Mouse (Mus musculus) midbrain, embryonic 16.5 days (tissue): ENCODE measurements around the gene Nit1. TPM values are rescaled to one million over a fixed set of nuclear protein-coding genes. Genes with fewer than 3 reads are reported as not detected.

ENCODE experiments used
- ATAC-seq: fragments of 200-750 bp; cut with Nextera tagmentation; 2 replicates; pipeline ENCODE4 v1.8.0; 2017; ENCODE audit warnings: moderate TSS enrichment
- H3K27ac ChIP-seq: fragments of 300-500 bp; sonication (generic); 2 replicates; pipeline ENCODE4 v1.5.1; 2014; ENCODE audit warnings: mild to moderate bottlenecking, low read length, mixed read lengths
- H3K27me3 ChIP-seq: fragments of 300-500 bp; sonication (generic); 2 replicates; pipeline ENCODE4 v1.6.1; 2014; ENCODE audit warnings: low read depth, low read length, mixed read lengths; ENCODE audit not compliant: control insufficient read depth, insufficient read depth
- H3K36me3 ChIP-seq: fragments of 300-500 bp; sonication (generic); 2 replicates; pipeline ENCODE4 v1.6.1; 2014; ENCODE audit warnings: mild to moderate bottlenecking, low read length, moderate library complexity, mixed read lengths; ENCODE audit not compliant: control insufficient read depth, insufficient read depth
- H3K4me1 ChIP-seq: fragments of 300-500 bp; sonication (generic); 2 replicates; pipeline ENCODE4 v1.6.1; 2014; ENCODE audit warnings: mild to moderate bottlenecking, low read length, mixed read lengths; ENCODE audit not compliant: control insufficient read depth, insufficient read depth
- H3K4me2 ChIP-seq: fragments of 300-500 bp; sonication (generic); 2 replicates; pipeline ENCODE4 v1.6.1; 2014; ENCODE audit warnings: mild to moderate bottlenecking, low read length, mixed read lengths
- H3K4me3 ChIP-seq: fragments of 300-500 bp; sonication (generic); 2 replicates; pipeline ENCODE4 v1.5.1; 2014; ENCODE audit warnings: low read depth, mild to moderate bottlenecking, low read length, moderate library complexity, mixed read lengths
- H3K9ac ChIP-seq: fragments of 300-500 bp; sonication (generic); 2 replicates; pipeline ENCODE4 v1.6.1; 2014; ENCODE audit warnings: low read depth, low read length, mixed read lengths
- H3K9me3 ChIP-seq: fragments of 300-500 bp; sonication (generic); replicated peaks from 2 replicates; pipeline ENCODE4 v1.6.1; 2014; ENCODE audit warnings: mild to moderate bottlenecking, low read length, mixed read lengths; ENCODE audit not compliant: control insufficient read depth, poor library complexity, severe bottlenecking
- WGBS: fragments of 180-500 bp; shearing (Covaris S2); extraction: QIAGEN DNeasy Blood & Tissue Kit; methylation state at CpG from one replicate; pipeline ENCODE4 v1.1.7; 2014; 5-methylcytosine and 5-hydroxymethylcytosine counted together
- polyA plus RNA-seq: library from polyadenylated mRNA; unstranded; fragments of >200 nt; fragmentation: Nextera tagmentation; extraction: Ambion mirVana; gene quantifications from 2 replicates; pipeline ENCODE4 v1.2.1, GENCODE M21; 2015

Nit1 gene
- polyA plus RNA-seq, 1 experiment from 2014 or later: 53.8 TPM

DNA sequence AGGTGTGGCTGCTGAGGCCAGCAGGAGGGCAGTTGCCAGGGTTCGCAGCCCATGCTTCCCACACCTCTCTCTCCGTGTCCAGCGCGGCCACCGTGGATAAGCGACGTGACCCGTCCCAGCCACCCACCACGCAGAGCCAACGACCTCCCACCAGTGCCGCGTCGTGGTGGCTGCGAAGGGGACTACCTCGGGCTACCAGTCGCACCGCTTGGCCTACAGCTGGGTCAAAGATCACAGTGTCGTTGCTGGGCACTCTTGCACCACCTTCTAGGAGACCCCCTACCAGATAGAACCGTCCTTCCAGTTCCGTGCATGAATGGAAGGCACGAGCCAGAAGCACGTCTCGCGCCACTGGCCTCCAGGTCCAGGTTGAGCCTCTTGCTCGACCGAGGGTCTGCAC, 14.8 kb upstream of the Nit1 start:
- WGBS: 2% methylated on average over 26 of the region's 26 CpGs
- peak overlapping the region; percentile 48 for H3K4me3 ChIP-seq
- H3K4me2 ChIP-seq: peak overlapping the region; percentile 78
- H3K27me3 ChIP-seq: no peaks in the 10 kb centered on the region
- peak overlapping the region; percentile 89 for H3K27ac ChIP-seq
- H3K36me3 ChIP-seq: peaks cover 7% of the 10 kb centered on the region
- peaks cover 4% of the 10 kb centered on the region; the same call in 1 of the 2 replicates for H3K9me3 ChIP-seq
- no peak; the same call in 1 of the 2 replicates for ATAC-seq
- H3K9ac ChIP-seq: peak overlapping the region; percentile 76
- peaks cover 13% of the 10 kb centered on the region for H3K4me1 ChIP-seq

DNA sequence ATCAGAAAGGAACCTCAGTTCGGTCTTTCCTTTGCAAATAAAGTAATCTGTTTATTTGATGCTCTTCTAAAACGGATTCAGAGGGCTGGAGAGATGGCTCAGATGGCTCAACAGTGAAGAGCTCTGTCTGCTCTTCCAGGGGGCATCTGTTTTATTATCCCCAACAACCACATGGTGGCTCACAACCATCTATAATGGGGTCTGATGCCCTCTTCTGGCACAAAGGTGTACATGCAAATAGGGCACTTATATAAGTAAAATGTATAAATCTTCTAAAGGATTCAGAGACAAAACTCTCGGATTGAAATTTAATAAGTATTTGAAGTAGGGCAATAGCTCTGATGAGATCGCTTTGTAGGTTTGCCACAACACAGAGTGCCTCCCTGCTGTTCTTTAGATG, 13.0 kb upstream of the Nit1 start:
- Histone ChIP-seq H3K4me3 (no peak overlapping the region), H3K9ac (no peak overlapping the region), H3K36me3 (peaks cover 7% of the 10 kb centered on the region), H3K4me2 (no peak overlapping the region), H3K4me1 (peaks cover 13% of the 10 kb centered on the region), H3K27me3 (no peaks in the 10 kb centered on the region), H3K9me3 (peaks cover 4% of the 10 kb centered on the region; the same call in 1 of the 2 replicates), H3K27ac (no peak overlapping the region)
- WGBS: 75% methylated on average over 4 of the region's 4 CpGs
- ATAC-seq: no peak

DNA sequence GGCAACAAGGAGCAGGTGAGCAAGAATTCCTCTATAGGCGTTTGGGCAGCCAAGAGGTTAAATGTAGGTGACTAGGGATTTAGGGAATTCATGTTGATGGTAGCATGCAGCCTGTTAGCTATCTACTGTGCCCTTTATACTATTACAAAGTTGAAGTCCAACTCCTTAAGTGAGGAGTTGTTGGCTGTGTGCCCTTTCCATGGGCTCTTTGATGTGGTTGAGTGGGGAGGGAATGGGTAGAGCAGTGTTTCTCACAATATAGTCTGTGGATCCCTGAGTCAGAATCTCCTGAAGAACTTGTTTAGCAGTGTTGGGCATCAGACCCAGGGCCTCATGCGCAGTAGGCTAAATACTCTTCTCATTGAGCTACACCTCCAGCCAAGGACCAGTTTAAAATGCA, 11.4 kb upstream of the Nit1 start:
- Histone ChIP-seq H3K9me3 (peaks cover 4% of the 10 kb centered on the region; the same call in 1 of the 2 replicates), H3K4me1 (peaks cover 12% of the 10 kb centered on the region), H3K9ac (no peak overlapping the region), H3K36me3 (peaks cover 7% of the 10 kb centered on the region), H3K27me3 (no peaks in the 10 kb centered on the region), H3K4me3 (no peak overlapping the region), H3K27ac (no peak overlapping the region), H3K4me2 (no peak overlapping the region)
- no peak for ATAC-seq
- WGBS: 94% methylated on average over 2 of the region's 2 CpGs

DNA sequence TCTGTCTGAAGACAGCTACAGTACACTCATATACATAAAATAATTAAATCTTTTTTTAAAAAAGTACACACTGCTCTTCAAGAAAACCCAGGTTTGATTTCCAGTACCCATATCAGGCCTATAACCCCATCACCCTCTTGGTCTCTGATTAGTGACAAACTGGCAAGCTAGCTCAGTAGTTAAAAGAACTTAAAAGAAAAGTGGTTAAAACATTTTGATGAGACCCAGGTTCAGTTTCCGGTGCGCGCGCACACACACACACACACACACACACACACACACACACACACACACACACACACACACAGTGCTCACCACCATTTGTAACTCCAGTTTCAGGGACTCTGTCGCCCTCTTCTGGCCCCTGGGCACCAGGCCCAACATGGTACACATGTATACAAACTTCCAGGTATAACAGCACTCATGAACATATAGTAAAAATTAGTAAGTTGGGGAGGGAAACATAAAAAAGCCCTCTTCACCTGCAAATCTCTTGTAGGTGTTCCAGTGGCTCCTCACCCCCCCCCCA, 10.4 kb upstream of the Nit1 start:
- H3K36me3 ChIP-seq: peaks cover 7% of the 10 kb centered on the region
- no peak overlapping the region for H3K4me2 ChIP-seq
- ATAC-seq: no peak
- H3K27me3 ChIP-seq: no peaks in the 10 kb centered on the region
- no peak overlapping the region for H3K9ac ChIP-seq
- 85% methylated on average over 5 of the region's 5 CpGs for WGBS
- H3K4me3 ChIP-seq: no peak overlapping the region
- no peak overlapping the region for H3K27ac ChIP-seq
- H3K4me1 ChIP-seq: peaks cover 8% of the 10 kb centered on the region
- H3K9me3 ChIP-seq: peaks cover 4% of the 10 kb centered on the region; the same call in 1 of the 2 replicates

DNA sequence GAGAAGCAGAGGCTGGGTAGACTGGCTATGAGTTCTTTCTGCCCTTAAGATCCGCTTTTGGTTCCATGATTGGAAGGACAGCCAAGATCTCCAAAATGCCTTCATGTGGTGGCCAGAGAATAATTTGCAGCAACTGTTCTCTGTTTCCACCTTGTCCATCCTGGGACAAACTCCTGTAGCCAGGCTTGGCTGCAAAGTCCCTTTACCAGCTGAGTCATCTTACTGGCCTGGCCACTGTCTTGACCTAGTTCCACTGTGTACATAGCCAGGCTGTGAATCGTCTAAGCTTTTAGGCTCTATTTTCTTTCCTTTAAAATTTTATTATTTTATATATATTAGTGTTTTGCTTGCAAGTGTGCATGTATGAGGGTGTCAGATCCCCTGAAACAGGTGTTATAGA, 3.8 kb upstream of the Nit1 start:
- no peak for ATAC-seq
- Histone ChIP-seq H3K9me3 (peaks cover 5% of the 10 kb centered on the region), H3K27ac (no peak overlapping the region), H3K36me3 (no peaks in the 10 kb centered on the region), H3K4me2 (no peak overlapping the region), H3K4me3 (no peak overlapping the region), H3K4me1 (peaks cover 27% of the 10 kb centered on the region), H3K9ac (no peak overlapping the region), H3K27me3 (no peaks in the 10 kb centered on the region)
- WGBS: 96% methylated on average over 2 of the region's 2 CpGs

DNA sequence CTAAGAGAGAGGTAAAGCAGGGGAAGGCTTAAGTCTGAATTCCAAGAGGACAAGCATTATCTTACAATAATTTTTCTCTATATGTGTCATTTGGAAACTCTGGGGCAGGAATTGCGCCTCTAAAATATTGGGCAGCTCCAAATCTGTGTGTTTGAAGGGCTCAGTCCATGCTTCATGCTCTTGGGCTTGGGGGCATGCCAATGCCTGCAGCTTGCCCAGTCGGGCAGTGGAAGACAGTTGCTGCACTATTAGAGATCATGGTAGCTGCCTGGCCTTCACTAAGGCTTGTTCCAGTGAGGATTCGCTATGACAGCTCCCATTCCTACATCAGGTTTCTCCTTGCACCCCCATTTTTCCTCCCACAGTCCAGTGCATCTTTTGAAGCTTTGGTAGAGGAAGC, 3.2 kb upstream of the Nit1 start:
- no peaks in the 10 kb centered on the region for H3K27me3 ChIP-seq
- H3K36me3 ChIP-seq: no peaks in the 10 kb centered on the region
- no peak overlapping the region for H3K4me2 ChIP-seq
- no peak overlapping the region for H3K9ac ChIP-seq
- WGBS: 88% methylated on average over 3 of the region's 3 CpGs
- ATAC-seq: no peak
- H3K27ac ChIP-seq: no peak overlapping the region
- peaks cover 5% of the 10 kb centered on the region for H3K9me3 ChIP-seq
- H3K4me1 ChIP-seq: peaks cover 32% of the 10 kb centered on the region
- no peak overlapping the region for H3K4me3 ChIP-seq

DNA sequence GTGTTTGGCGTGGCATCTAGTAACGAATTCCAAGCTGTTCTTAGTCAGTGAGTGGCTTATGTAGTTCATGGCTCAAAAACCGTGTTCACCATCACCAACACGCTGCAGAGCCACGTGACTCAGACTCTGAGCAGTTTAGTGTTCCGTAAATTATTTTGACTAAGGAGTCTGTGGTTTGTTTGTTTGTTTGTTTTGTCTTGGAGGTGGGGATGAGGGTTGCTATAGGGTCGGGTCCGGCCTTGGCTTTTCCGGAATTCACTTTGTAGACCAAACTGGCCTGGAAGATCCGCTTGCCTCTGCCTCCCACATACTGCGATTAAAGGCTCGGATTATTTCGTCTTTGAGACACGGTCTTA, 627 bp upstream of the Nit1 start:
- H3K27me3 ChIP-seq: no peaks in the 10 kb centered on the region
- peak overlapping the region; percentile 72 for H3K27ac ChIP-seq
- H3K4me2 ChIP-seq: peak overlapping the region; percentile 75
- WGBS: 2% methylated on average over 14 of the region's 14 CpGs
- H3K9me3 ChIP-seq: peaks cover 5% of the 10 kb centered on the region
- peak overlapping the region; percentile 84 for H3K9ac ChIP-seq
- H3K36me3 ChIP-seq: peaks cover 9% of the 10 kb centered on the region
- peak overlapping the region; percentile 84 for H3K4me3 ChIP-seq
- ATAC-seq: peak; percentile 3; the same call in 1 of the 2 replicates
- peaks cover 32% of the 10 kb centered on the region for H3K4me1 ChIP-seq

DNA sequence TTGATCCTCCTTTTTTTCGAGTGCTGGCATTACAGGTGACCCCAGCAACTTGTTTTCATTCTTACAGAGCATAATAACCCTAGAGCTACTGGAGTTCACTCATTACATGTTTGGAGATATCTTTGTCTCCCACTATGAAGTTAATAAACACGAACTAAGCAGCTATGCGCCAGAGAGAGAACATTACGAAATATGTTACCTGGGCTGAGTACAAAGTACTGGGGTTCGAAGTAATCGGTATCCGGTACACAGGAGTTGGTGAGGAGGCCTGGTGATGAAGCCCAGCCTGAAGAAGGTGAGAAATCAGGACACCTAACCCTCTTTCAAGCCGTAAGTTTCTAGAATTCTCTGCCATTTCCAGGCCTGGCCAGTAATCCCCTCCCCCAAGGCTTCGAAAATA, 731 bp downstream of the Nit1 start:
- peaks cover 32% of the 10 kb centered on the region for H3K4me1 ChIP-seq
- peaks cover 9% of the 10 kb centered on the region for H3K36me3 ChIP-seq
- peak overlapping the region; percentile 84 for H3K9ac ChIP-seq
- 0 out of 2 replicates have a peak, but pooled peaks have one; percentile 4 for ATAC-seq
- peak overlapping the region; percentile 75 for H3K4me2 ChIP-seq
- H3K27ac ChIP-seq: no peak overlapping the region
- peak overlapping the region; percentile 84 for H3K4me3 ChIP-seq
- no peaks in the 10 kb centered on the region for H3K27me3 ChIP-seq
- H3K9me3 ChIP-seq: peaks cover 5% of the 10 kb centered on the region
- 82% methylated on average over 9 of the region's 9 CpGs for WGBS

DNA sequence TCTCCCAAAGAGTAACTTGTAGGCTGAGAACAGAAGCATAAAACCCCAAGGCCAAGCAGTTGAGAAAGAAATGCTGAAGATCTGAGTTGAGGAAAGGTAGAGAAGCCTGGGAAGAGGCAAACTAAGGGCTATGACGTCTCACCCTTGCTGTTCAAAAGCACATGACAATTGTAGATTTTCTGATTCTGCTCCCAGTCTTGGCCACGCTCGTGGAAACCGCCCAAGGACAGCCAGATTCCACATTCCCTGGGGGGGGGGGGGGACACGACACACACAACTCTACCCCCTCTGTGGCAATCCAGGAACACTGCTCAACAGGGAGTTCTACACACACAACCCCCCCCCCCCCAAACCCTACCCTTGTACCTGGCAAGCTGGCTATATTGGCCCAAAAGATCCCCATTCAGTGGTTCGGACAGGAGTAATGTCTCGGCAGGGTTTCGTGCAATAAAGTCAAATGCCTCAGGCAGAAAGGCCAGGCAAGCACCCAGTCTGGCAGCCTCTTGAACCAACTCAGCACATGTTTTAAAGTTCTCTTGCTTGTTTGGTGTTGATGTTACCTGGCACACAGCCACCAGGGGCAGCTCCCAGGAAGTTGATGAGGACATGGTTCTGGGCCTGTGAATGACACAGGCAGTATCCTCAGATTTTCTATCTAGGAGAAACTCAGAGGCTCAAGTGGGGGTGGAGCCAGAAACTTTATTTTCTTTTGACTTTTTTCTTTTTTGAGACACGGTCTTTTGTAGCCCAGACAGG, 1.3 kb downstream of the Nit1 start:
- Histone ChIP-seq H3K9ac (0 out of 2 replicates have a peak overlapping the region, but pooled peaks have one; percentile 84), H3K36me3 (peaks cover 10% of the 10 kb centered on the region), H3K4me1 (peaks cover 30% of the 10 kb centered on the region), H3K4me2 (peak overlapping the region; percentile 75), H3K9me3 (peaks cover 5% of the 10 kb centered on the region), H3K27ac (no peak overlapping the region), H3K27me3 (no peaks in the 10 kb centered on the region), H3K4me3 (peak overlapping the region; percentile 84)
- 87% methylated on average over 9 of the region's 9 CpGs for WGBS
- ATAC-seq: no peak
